Mouse (Mus musculus): ENCODE data around the gene Myl6.

GRCm38 (mm10) chr10:128525671-128526308 lies 31.8 kb upstream of the Myl6 start, which contains the start of gene Esyt1:
- TF ChIP-seq CTCF (IDR thresholded peaks at IDR 0.05; ENCODE audit: low read depth) (peak; percentile 64), EP300 (IDR thresholded peaks at IDR 0.05; ENCODE audit: low read depth) (peak; percentile 79)

Data from liver, postnatal 0 days (tissue).